Mouse (Mus musculus): Measurements from ENCODE around the gene Clcn1. TPM values are rescaled to one million over a fixed set of nuclear protein-coding genes. Genes with fewer than 3 reads are reported as not detected.

Gene Clcn1
- polyA plus RNA-seq, 2 experiments: 0.61 to 1.9 TPM

DNA sequence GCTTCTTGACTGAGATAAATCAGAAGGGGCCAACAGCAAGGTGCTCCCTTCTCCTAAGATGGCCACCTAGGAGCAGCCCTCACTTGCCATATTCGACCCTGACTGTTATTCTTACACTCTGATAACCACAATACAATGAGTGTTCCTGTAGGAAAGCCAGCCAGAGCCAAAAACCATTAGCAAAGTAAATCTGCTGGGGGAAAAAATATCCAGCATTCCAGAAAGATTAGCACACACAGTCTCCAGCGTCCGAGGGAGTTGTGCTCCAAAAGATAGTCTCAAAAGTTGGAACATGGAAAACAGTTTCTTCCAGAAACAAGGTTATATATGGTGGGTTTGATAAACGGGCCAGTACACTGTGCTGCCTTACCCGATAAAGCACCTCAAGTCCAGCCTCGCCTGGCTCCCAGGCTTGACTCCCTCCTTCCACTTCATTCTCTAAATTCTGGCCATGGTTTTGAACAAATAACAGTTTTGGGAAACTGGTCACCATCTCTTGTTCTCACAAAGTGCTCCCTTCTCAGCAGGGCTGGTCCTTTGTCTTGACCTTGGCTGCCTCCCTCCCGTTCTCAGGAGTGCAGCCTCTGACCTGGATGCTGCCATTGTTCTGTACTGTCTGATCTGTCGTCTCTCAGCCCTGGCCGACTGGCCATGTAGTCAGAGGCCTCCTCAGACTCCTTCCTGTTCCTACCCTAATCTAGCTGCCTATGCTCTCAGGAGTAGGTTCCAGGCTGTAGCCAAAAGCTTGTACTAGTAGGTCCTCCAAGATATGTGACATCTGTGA, 73.1 kb downstream of the Clcn1 start:
- ATAC-seq (ENCODE audit: low FRiP score, low read depth) (no peak), DNase-seq (ENCODE audit: low spot score) (peak; percentile 30)
- WGBS: 78% methylated on average over 9 of the region's 9 CpGs
- Histone ChIP-seq H3K9ac (ENCODE audit: low read depth, low read length, severe bottlenecking) (no peak overlapping the region), H3K4me2 (replicated peaks; ENCODE audit: low read depth, low read length, severe bottlenecking) (no peak overlapping the region), H3K27me3 (ENCODE audit: control insufficient read depth, insufficient read depth, low read length) (no peaks in the 10 kb centered on the region), H3K4me3 (replicated peaks; ENCODE audit: low read length) (no peak overlapping the region), H3K9me3 (ENCODE audit: control insufficient read depth, low read length) (no peaks in the 10 kb centered on the region), H3K27ac (replicated peaks; ENCODE audit: low read depth, low read length) (no peak overlapping the region), H3K36me3 (ENCODE audit: control insufficient read depth, insufficient read depth, low read length) (peaks cover 66% of the 10 kb centered on the region), H3K4me1 (ENCODE audit: control insufficient read depth, insufficient read depth, low read length) (peaks cover under 1% of the 10 kb centered on the region; the same call in 1 of the 2 replicates)
- no peak for TF ChIP-seq POLR2A (IDR thresholded peaks at IDR 0.05; ENCODE audit: borderline replicate concordance, extremely low read depth, insufficient read depth, insufficient read length)

DNA sequence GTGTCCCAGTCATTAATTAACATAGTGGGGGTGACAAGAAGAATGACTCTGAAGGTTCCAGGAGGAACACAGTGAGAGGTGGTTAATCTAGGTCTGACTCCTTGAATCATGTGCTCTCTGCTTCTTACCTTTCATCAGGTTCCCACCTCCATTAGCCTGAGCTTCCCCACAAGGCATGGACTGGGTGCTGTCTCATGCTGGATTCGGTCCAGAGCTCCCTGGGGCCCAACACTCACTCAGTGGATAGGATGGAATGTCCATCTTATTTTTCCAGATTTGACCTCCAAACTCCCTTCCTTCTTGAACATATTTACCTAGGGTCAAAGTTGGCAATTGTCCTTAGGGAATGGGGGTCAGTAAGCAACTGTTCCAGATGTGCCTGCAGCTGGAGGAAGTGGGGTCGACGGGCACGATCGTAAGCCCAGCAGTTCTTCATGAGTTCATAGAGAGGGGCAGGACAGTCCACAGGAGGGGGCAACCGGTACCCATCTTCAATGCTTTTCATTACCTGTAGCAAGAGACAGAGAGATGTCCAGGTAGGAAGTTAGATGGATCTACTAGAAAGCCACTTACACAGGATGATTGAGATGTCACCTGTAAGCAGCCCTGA, 73.9 kb downstream of the Clcn1 start:
- peaks cover 59% of the 10 kb centered on the region for H3K36me3 ChIP-seq (ENCODE audit: control insufficient read depth, insufficient read depth, low read length)

DNA sequence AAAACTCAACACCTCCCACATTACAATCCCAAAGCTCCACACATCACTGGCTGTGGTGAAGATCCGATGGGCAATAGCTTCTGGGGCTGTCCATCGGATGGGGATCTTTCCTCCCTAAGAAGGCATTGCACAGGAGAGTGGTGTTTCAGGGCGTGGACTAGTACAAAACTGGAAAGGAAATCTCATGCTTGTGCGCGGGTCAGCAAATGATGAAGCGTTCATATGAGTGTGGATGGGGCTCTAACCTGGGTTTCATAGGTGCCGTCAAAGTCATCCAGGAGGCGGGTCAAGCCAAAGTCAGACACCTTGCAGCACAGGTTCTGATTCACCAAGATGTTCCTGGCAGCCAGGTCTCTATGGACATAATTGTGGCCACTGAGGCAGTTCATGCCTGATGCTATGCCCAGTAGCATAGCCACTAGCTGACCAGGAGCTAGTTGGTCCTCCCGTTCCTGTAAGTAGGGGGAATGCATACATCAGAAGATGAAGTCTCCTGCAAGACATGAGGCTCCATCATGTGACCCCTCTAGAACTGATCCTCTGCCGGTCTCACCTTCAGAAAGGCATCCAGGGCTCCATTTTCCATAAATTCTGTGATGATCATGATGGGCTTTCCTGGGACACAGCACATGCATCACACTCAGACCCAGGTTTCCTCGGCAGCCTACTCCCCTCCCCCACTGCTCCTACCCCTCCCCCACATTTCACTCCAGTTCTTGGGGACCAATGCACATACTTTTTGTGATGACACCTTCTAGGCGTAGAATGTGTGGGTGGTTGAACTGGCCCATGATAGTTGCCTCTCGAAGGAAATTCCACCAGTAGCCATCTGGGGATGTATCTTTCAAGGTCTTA, 74.8 kb downstream of the Clcn1 start:
- WGBS: 92% methylated on average over 13 of the region's 13 CpGs
- H3K4me1 ChIP-seq (ENCODE audit: control insufficient read depth, insufficient read depth, low read length): no peaks in the 10 kb centered on the region
- ATAC-seq (ENCODE audit: low FRiP score, low read depth): no peak
- TF ChIP-seq POLR2A (IDR thresholded peaks at IDR 0.05; ENCODE audit: borderline replicate concordance, extremely low read depth, insufficient read depth, insufficient read length): no peak
- no peak overlapping the region for H3K27ac ChIP-seq (replicated peaks; ENCODE audit: low read depth, low read length)
- DNase-seq (ENCODE audit: low spot score): no peak
- no peaks in the 10 kb centered on the region for H3K9me3 ChIP-seq (ENCODE audit: control insufficient read depth, low read length)
- no peak overlapping the region for H3K4me3 ChIP-seq (replicated peaks; ENCODE audit: low read length)
- H3K27me3 ChIP-seq (ENCODE audit: control insufficient read depth, insufficient read depth, low read length): no peaks in the 10 kb centered on the region
- no peak overlapping the region for H3K9ac ChIP-seq (ENCODE audit: low read depth, low read length, severe bottlenecking)
- peaks cover 50% of the 10 kb centered on the region for H3K36me3 ChIP-seq (ENCODE audit: control insufficient read depth, insufficient read depth, low read length)
- no peak overlapping the region for H3K4me2 ChIP-seq (replicated peaks; ENCODE audit: low read depth, low read length, severe bottlenecking)

More for the DNA sequence above, 73.9 kb downstream of the Clcn1 start:
- no peak overlapping the region for H3K9ac ChIP-seq (ENCODE audit: low read depth, low read length, severe bottlenecking)
- DNase-seq (ENCODE audit: low spot score) (no peak), ATAC-seq (ENCODE audit: low FRiP score, low read depth) (no peak)
- H3K27me3 ChIP-seq (ENCODE audit: control insufficient read depth, insufficient read depth, low read length): no peaks in the 10 kb centered on the region
- no peaks in the 10 kb centered on the region for H3K4me1 ChIP-seq (ENCODE audit: control insufficient read depth, insufficient read depth, low read length)
- H3K9me3 ChIP-seq (ENCODE audit: control insufficient read depth, low read length): no peaks in the 10 kb centered on the region
- WGBS: 82% methylated on average over 6 of the region's 6 CpGs
- no peak for TF ChIP-seq POLR2A (IDR thresholded peaks at IDR 0.05; ENCODE audit: borderline replicate concordance, extremely low read depth, insufficient read depth, insufficient read length)
- no peak overlapping the region for H3K27ac ChIP-seq (replicated peaks; ENCODE audit: low read depth, low read length)
- H3K4me3 ChIP-seq (replicated peaks; ENCODE audit: low read length): no peak overlapping the region
- no peak overlapping the region for H3K4me2 ChIP-seq (replicated peaks; ENCODE audit: low read depth, low read length, severe bottlenecking)

DNA sequence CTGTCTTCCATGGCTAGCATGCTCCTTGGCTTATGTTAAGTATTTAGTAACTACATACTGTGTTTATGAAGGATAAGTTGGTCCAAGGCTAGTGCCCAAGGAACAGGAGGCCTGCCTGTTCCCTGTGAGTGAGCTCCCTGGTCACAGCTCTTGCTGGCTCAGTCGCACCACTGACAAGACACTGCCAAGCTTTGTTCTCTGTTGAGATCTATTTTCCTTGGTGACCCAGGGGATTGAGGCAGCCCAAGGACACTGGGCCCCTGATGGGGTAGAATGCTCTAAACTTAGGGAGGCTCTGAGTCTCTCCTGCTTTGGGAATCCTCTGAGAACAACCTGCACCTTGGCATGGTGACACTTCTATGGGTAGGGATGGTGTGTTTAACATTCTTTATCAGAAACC, 75.6 kb downstream of the Clcn1 start:
- Histone ChIP-seq H3K27me3 (ENCODE audit: control insufficient read depth, insufficient read depth, low read length) (no peaks in the 10 kb centered on the region), H3K9ac (ENCODE audit: low read depth, low read length, severe bottlenecking) (no peak overlapping the region), H3K9me3 (ENCODE audit: control insufficient read depth, low read length) (no peaks in the 10 kb centered on the region), H3K27ac (replicated peaks; ENCODE audit: low read depth, low read length) (no peak overlapping the region), H3K4me1 (ENCODE audit: control insufficient read depth, insufficient read depth, low read length) (no peaks in the 10 kb centered on the region), H3K4me3 (replicated peaks; ENCODE audit: low read length) (no peak overlapping the region), H3K36me3 (ENCODE audit: control insufficient read depth, insufficient read depth, low read length) (peaks cover 42% of the 10 kb centered on the region), H3K4me2 (replicated peaks; ENCODE audit: low read depth, low read length, severe bottlenecking) (no peak overlapping the region)
- no peak for TF ChIP-seq POLR2A (IDR thresholded peaks at IDR 0.05; ENCODE audit: borderline replicate concordance, extremely low read depth, insufficient read depth, insufficient read length)
- no peak for ATAC-seq (ENCODE audit: low FRiP score, low read depth)
- DNase-seq (ENCODE audit: low spot score): no peak
- 73% methylated on average over 1 of the region's 1 CpGs for WGBS

DNA sequence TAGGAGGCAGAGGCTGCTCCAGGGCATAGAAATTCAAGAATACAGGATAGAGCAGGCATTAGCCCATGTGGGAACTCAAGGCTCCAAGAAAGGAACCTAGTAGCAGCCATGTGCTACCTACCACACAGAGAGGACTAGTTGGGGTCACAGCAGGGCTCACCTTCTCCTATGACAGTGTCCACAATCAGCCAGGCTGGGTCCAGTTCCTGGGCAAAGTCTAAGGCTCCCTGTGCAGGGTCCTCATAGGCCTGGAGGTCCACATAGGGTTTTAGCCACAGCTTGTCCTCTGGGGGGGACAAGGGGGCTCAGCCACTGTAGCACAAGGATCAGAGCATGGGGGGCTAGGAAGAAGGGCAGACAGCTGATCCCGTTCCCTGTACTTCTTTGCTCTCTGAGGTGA, 76.0 kb downstream of the Clcn1 start:
- no peaks in the 10 kb centered on the region for H3K27me3 ChIP-seq (ENCODE audit: control insufficient read depth, insufficient read depth, low read length)
- H3K36me3 ChIP-seq (ENCODE audit: control insufficient read depth, insufficient read depth, low read length): peaks cover 38% of the 10 kb centered on the region
- no peak overlapping the region for H3K4me3 ChIP-seq (replicated peaks; ENCODE audit: low read length)
- no peak overlapping the region for H3K9ac ChIP-seq (ENCODE audit: low read depth, low read length, severe bottlenecking)
- no peak for TF ChIP-seq POLR2A (IDR thresholded peaks at IDR 0.05; ENCODE audit: borderline replicate concordance, extremely low read depth, insufficient read depth, insufficient read length)
- no peaks in the 10 kb centered on the region for H3K9me3 ChIP-seq (ENCODE audit: control insufficient read depth, low read length)
- ATAC-seq (ENCODE audit: low FRiP score, low read depth): no peak
- H3K27ac ChIP-seq (replicated peaks; ENCODE audit: low read depth, low read length): no peak overlapping the region
- H3K4me2 ChIP-seq (replicated peaks; ENCODE audit: low read depth, low read length, severe bottlenecking): no peak overlapping the region
- WGBS: 53% methylated on average over 1 of the region's 1 CpGs
- H3K4me1 ChIP-seq (ENCODE audit: control insufficient read depth, insufficient read depth, low read length): no peaks in the 10 kb centered on the region
- DNase-seq (ENCODE audit: low spot score): no peak

Measured in limb, embryonic 14.5 days (tissue).